Mouse (Mus musculus) cerebellum, postnatal 25 days (tissue): ENCODE results near the gene Cxcl17.

ENCODE experiments used
- DNase-seq, 2 experiments: peaks; one replicate each; pipeline ENCODE4 v3.0.0; 2021; ENCODE audit warnings: mixed read lengths in 2 of 2

The Cxcl17 gene

GRCm38 (mm10) chr7:25367632-25368293 lies 44.9 kb downstream of the Cxcl17 start:
- DNase-seq: peak; percentile 57 to 72

- DNase-seq: no peak
Observed at GRCm38 (mm10) chr7:25365937-25366625, 46.6 kb downstream of the Cxcl17 start.

GRCm38 (mm10) chr7:25363632-25364031 lies 49.1 kb downstream of the Cxcl17 start:
- DNase-seq: no peak

GRCm38 (mm10) chr7:25363151-25363550 lies 49.5 kb downstream of the Cxcl17 start:
- peak; percentile 81 to 87 for DNase-seq

GRCm38 (mm10) chr7:25358721-25359206 lies 53.9 kb downstream of the Cxcl17 start:
- peak in 1 of 2 experiments; percentile 38 for DNase-seq
